Mouse (Mus musculus) forebrain, embryonic 16.5 days (tissue): ENCODE data around the gene Tle2. TPM values are rescaled to one million over a fixed set of nuclear protein-coding genes. Genes with fewer than 3 reads are reported as not detected.
A peak's percentile ranks its signal among the peaks of the same experiment; 100 is the strongest.

ENCODE experiments used
- ATAC-seq: fragments of 200-750 bp; cut with Nextera tagmentation; 2 replicates; pipeline ENCODE4 v1.8.0; 2017; ENCODE audit warnings: mild to moderate bottlenecking, moderate library complexity
- H3K27ac ChIP-seq: fragments of 300-500 bp; sonication (generic); 2 replicates; pipeline ENCODE4 v1.5.1; 2014; ENCODE audit warnings: low read length, control low read depth
- H3K27me3 ChIP-seq: fragments of 300-500 bp; sonication (generic); replicated peaks from 2 replicates; pipeline ENCODE4 v1.6.1; 2014; ENCODE audit warnings: low read length; ENCODE audit not compliant: control insufficient read depth, insufficient read depth
- H3K36me3 ChIP-seq: fragments of 300-500 bp; sonication (generic); 2 replicates; pipeline ENCODE4 v1.6.1; 2014; ENCODE audit not compliant: control insufficient read depth, insufficient read depth
- H3K4me1 ChIP-seq: fragments of 300-500 bp; sonication (generic); replicated peaks from 2 replicates; pipeline ENCODE4 v1.6.1; 2014; ENCODE audit warnings: low read length; ENCODE audit not compliant: control insufficient read depth, insufficient read depth
- H3K4me2 ChIP-seq: fragments of 300-500 bp; sonication (generic); 2 replicates; pipeline ENCODE4 v1.6.1; 2014; ENCODE audit warnings: mild to moderate bottlenecking, low read length, control low read depth
- H3K4me3 ChIP-seq: fragments of 300-500 bp; sonication (generic); replicated peaks from 2 replicates; pipeline ENCODE4 v1.5.1; 2014; ENCODE audit warnings: mild to moderate bottlenecking, low read length, control low read depth
- H3K9ac ChIP-seq: fragments of 300-500 bp; sonication (generic); replicated peaks from 2 replicates; pipeline ENCODE4 v1.6.1; 2014; ENCODE audit warnings: low read depth, low read length, control low read depth
- H3K9me3 ChIP-seq: fragments of 300-500 bp; sonication (generic); 2 replicates; pipeline ENCODE4 v1.6.1; 2016; ENCODE audit warnings: low read length; ENCODE audit not compliant: control insufficient read depth
- WGBS: fragments of 180-500 bp; shearing (Covaris S2); extraction: QIAGEN DNeasy Blood & Tissue Kit; methylation state at CpG from one replicate; pipeline ENCODE4 v1.1.7; 2014; 5-methylcytosine and 5-hydroxymethylcytosine counted together
- polyA plus RNA-seq: library from polyadenylated mRNA; unstranded; fragments of >200 nt; fragmentation: Nextera tagmentation; extraction: Ambion mirVana; gene quantifications from 2 replicates; pipeline ENCODE4 v1.2.1, GENCODE M21; 2015

Tle2 gene
- polyA plus RNA-seq, 1 experiment from 2014 or later, result 32.6 TPM

DNA sequence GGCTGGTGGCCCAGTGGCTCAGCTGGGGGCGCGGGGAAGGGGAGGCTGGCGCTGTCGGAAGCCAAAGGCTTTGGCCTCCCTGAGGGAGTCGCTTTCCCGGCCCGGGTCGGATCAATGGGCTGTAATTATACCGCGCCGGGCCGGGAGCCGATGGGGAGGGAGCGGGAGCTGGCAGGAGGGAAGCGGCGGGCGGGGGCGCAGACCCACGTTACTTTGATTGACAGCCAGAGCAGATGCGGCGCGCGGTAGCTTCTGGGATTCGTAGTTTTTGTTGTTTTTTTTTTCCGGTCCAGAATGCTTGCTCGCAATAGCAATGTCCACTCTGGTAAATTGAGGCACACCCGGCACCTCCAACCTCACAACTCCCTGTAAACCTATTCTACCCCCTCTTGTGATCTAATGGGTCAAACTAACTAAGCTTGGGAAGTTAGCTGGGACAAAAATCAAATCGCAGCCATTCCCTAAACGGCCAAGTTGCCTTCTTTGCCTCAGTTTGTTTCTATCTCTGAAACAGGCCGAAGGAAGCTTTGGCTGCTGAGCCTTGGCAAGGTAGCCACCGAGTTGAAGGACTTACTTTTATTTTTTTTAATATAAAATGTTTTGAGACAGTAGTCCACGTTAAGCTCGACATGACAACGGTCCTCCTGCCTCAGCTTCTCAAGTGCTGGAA is 3.4 kb upstream of the Tle2 start:
- peak overlapping the region; percentile 17; the same call in 1 of the 2 replicates for H3K9ac ChIP-seq
- peak overlapping the region; percentile 82 for H3K4me2 ChIP-seq
- H3K4me3 ChIP-seq, result peak overlapping the region; percentile 49
- WGBS, result under 1% methylated on average over 34 of the region's 34 CpGs
- ATAC-seq, result peak; percentile 64
- H3K27me3 ChIP-seq, result peaks cover 34% of the 10 kb centered on the region
- peaks cover 50% of the 10 kb centered on the region for H3K4me1 ChIP-seq
- H3K36me3 ChIP-seq, result 0 out of 2 replicates have a peak, but pooled peaks cover 3% of the 10 kb centered on the region
- H3K9me3 ChIP-seq, result no peaks in the 10 kb centered on the region
- H3K27ac ChIP-seq, result peak overlapping the region; percentile 82

DNA sequence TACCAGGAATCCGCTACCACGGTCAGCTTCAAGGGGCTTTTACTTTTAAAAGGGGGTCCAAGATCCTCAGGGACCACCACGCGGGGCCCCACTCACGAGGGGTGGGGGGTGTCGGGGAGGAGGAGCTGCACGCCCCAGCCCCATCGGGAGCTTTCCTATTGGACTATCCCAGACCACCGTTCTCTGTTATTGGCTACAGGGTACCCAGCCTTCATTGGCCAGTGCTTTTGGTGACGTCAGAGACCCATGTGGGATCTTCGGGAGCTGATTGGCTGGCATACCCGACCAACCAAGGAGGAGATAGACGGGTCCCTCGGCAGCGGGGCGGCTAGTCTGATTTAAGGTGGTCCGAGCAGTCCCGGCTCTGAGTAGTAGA is 2.9 kb upstream of the Tle2 start:
- peaks cover 50% of the 10 kb centered on the region for H3K4me1 ChIP-seq
- peaks cover 39% of the 10 kb centered on the region for H3K27me3 ChIP-seq
- H3K27ac ChIP-seq, result peak overlapping the region; percentile 82
- H3K4me3 ChIP-seq, result peak overlapping the region; percentile 49
- H3K9me3 ChIP-seq, result no peaks in the 10 kb centered on the region
- under 1% methylated on average over 18 of the region's 18 CpGs for WGBS
- no peak overlapping the region; the same call in 1 of the 2 replicates for H3K9ac ChIP-seq
- no peaks in the 10 kb centered on the region for H3K36me3 ChIP-seq
- H3K4me2 ChIP-seq, result peak overlapping the region; percentile 82
- ATAC-seq, result peak; percentile 95

DNA sequence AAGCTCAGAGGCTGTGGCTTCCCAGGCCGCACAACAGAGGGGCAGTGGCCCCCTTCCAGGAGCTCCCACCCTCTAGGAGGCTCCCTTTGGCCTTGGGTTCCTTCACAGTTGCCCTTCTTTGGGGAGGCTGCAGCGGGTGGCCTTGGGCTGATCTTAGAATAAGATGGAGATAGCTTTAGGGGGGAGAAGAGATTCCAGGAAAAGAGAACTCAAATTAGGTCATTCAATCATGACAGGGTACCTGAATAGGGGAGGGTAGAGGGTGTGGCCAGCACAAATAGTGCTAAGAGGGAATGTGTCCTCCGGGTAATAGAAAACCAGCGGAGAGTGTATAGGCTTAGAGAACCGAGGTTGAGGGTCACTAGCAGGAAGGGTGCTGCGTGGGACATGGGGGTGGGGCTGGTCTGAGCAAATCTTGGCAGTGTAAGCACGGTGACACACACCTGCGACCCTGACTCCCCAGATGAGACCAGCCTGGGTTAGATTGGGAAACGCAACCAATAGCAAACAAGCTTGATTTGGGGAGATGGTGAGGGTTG is 2.2 kb upstream of the Tle2 start:
- no peak for ATAC-seq
- Histone ChIP-seq H3K36me3 (no peaks in the 10 kb centered on the region), H3K27me3 (peaks cover 39% of the 10 kb centered on the region), H3K27ac (no peak overlapping the region), H3K9ac (no peak overlapping the region; the same call in 1 of the 2 replicates), H3K4me2 (peak overlapping the region; percentile 82), H3K4me3 (peak overlapping the region; percentile 19), H3K9me3 (no peaks in the 10 kb centered on the region), H3K4me1 (peaks cover 50% of the 10 kb centered on the region)
- WGBS, result 4% methylated on average over 9 of the region's 9 CpGs

DNA sequence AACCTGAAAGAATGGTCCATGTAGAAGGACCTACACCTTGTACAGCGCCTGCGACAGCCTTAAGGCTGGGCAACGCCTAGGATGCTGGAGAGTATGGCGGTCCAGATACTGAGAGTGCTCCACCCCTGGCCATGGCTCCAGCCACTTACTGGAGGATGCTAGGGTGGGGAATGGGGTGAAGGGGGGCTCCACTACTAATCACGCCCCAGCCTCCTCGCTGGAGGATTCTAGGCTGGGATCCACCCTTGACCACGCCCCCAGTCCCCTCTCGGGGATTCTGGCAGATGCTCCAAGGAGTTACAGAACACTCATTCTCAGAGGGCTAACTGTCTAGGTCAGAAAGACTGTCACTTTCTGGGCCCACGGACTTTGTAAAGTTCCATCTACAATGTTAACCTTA is 1.4 kb upstream of the Tle2 start:
- 10% methylated on average over 9 of the region's 9 CpGs for WGBS
- peaks cover 50% of the 10 kb centered on the region for H3K4me1 ChIP-seq
- no peak overlapping the region for H3K27ac ChIP-seq
- no peaks in the 10 kb centered on the region for H3K36me3 ChIP-seq
- peaks cover 35% of the 10 kb centered on the region for H3K27me3 ChIP-seq
- no peak overlapping the region for H3K9ac ChIP-seq
- no peak overlapping the region for H3K4me2 ChIP-seq
- no peak overlapping the region for H3K4me3 ChIP-seq
- no peaks in the 10 kb centered on the region for H3K9me3 ChIP-seq
- ATAC-seq, result no peak

DNA sequence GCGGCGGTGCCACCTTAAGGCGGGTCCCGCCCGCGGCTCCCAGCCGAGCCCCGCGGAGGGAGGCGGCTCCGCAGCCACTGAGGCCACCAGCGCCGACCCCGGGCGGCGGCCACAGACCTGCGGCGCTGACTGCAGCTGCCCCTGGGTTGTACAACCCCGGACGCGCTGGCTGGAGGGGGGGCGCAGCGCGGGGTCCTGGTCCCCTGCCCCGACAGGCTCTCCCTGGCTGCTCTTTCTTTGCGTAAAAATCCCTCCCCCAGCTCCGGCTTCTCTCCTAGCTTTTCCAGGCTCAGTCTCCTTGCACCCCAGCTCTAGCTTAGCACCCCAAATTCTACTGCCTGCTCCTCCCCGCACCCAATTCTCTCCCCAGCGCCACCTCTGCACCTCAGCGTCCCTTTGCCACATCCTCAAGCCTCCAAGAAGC is 859 bp downstream of the Tle2 start:
- no peaks in the 10 kb centered on the region for H3K36me3 ChIP-seq
- 0% methylated on average over 30 of the region's 30 CpGs for WGBS
- peak overlapping the region; percentile 71 for H3K9ac ChIP-seq
- peaks cover 35% of the 10 kb centered on the region for H3K27me3 ChIP-seq
- peak overlapping the region; percentile 71 for H3K4me3 ChIP-seq
- peaks cover 33% of the 10 kb centered on the region for H3K4me1 ChIP-seq
- H3K4me2 ChIP-seq, result peak overlapping the region; percentile 71
- no peaks in the 10 kb centered on the region for H3K9me3 ChIP-seq
- H3K27ac ChIP-seq, result no peak overlapping the region; the same call in 1 of the 2 replicates
- ATAC-seq, result no peak

DNA sequence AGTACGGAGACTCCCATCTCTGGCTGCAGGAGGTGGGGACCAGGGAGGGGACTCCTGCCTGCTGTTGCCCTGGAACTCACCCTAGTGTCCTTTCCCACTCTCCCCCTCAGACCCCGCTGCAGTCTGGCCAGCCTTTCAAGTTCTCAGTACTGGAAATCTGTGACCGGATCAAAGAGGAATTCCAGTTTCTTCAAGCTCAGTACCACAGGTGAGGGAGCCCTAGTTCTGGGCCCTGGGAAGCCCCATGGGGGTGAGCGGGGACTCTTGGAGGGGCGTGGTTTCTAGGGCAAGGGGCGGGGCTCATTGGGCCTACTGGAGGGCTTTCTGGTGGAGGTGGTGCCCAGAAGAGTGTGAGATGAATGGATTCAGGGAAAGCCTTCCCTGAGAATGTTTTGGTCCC is 1.3 kb downstream of the Tle2 start:
- peaks cover 40% of the 10 kb centered on the region for H3K27me3 ChIP-seq
- H3K4me3 ChIP-seq, result peak overlapping the region; percentile 71
- H3K36me3 ChIP-seq, result no peaks in the 10 kb centered on the region
- H3K4me1 ChIP-seq, result peaks cover 28% of the 10 kb centered on the region
- 5% methylated on average over 6 of the region's 6 CpGs for WGBS
- no peak for ATAC-seq
- H3K4me2 ChIP-seq, result peak overlapping the region; percentile 71
- peak overlapping the region; percentile 71 for H3K9ac ChIP-seq
- no peak overlapping the region; the same call in 1 of the 2 replicates for H3K27ac ChIP-seq
- no peaks in the 10 kb centered on the region for H3K9me3 ChIP-seq

DNA sequence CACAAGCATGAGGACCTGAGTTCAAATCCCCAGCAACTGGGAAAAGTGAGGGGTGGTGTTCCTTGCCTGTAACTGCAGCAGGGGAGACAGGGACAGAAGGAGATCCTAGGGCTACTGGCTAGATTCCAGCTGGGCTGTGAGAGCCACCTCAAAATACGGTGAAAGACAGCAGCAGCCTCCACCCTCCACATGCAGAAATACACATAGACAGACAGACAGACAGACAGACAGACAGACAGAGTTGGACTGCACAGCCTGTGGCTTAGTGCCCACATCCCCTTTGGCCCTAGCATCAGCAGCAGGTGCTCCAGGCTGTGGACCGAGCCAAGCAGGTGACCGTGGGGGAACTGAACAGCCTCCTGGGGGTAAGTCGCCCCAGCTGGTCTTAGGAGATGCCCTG is 5.6 kb downstream of the Tle2 start:
- no peak overlapping the region for H3K27ac ChIP-seq
- no peaks in the 10 kb centered on the region for H3K36me3 ChIP-seq
- peaks cover 7% of the 10 kb centered on the region for H3K4me1 ChIP-seq
- H3K27me3 ChIP-seq, result peaks cover 23% of the 10 kb centered on the region
- no peaks in the 10 kb centered on the region for H3K9me3 ChIP-seq
- H3K4me2 ChIP-seq, result no peak overlapping the region
- ATAC-seq, result no peak
- no peak overlapping the region; the same call in 1 of the 2 replicates for H3K9ac ChIP-seq
- H3K4me3 ChIP-seq, result no peak overlapping the region
- 66% methylated on average over 4 of the region's 4 CpGs for WGBS

DNA sequence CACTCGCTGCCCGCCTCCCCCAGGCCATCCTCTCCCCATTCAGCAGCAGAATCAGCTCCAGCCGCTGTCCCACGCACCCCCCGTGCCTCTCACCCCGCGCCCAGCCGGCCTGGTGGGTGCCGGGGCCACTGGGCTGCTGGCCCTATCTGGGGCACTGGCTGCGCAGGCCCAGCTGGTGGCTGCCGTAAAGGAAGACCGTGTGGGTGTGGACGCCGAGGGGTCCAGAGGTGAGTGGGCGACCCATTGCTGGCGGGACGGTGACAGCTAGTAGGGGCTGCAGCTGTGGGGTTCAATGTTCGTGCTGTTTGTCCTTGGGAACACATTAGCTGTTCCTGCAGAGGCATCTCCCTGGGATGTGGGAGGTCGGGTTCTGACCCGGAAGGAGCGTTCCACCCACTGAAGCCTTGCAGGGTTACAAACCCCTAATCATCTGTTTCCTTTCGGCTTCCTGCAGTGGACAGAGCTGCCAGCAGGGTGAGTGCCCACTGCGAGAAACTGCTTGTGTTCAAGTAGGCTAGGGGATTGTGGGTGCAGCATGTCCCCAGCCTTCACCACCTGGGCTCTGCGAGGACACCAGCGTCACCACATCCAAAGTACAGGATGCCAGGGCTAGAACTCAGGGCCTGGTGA is 6.2 kb downstream of the Tle2 start:
- peaks cover 23% of the 10 kb centered on the region for H3K27me3 ChIP-seq
- H3K4me2 ChIP-seq, result no peak overlapping the region
- no peak for ATAC-seq
- no peaks in the 10 kb centered on the region for H3K9me3 ChIP-seq
- peaks cover 4% of the 10 kb centered on the region for H3K4me1 ChIP-seq
- no peak overlapping the region; the same call in 1 of the 2 replicates for H3K9ac ChIP-seq
- 64% methylated on average over 25 of the region's 25 CpGs for WGBS
- H3K4me3 ChIP-seq, result no peak overlapping the region
- H3K27ac ChIP-seq, result no peak overlapping the region
- H3K36me3 ChIP-seq, result no peaks in the 10 kb centered on the region

DNA sequence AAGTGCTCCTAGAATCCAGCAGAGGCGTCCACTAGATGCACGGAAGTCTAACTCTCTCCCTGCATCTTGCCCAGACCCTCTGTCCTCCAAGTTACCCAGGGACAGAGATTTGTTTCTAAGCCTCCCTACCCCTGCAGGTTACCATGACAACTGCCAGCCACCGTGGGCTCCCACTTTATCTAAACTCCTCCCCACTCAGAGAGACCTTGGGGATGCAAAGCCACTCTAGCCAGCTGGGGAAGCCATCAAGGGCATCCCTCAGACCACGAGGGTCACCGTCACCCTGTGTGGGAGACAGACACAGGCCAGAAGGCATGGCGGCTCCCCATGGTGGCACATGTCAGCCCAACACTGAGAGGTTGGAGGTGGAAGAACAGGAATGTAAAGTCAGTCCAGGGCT is 9.0 kb downstream of the Tle2 start:
- no peak overlapping the region for H3K4me3 ChIP-seq
- no peaks in the 10 kb centered on the region for H3K9me3 ChIP-seq
- H3K27ac ChIP-seq, result no peak overlapping the region
- H3K9ac ChIP-seq, result no peak overlapping the region
- 44% methylated on average over 6 of the region's 6 CpGs for WGBS
- no peaks in the 10 kb centered on the region for H3K4me1 ChIP-seq
- peaks cover 16% of the 10 kb centered on the region for H3K27me3 ChIP-seq
- H3K36me3 ChIP-seq, result no peaks in the 10 kb centered on the region
- H3K4me2 ChIP-seq, result no peak overlapping the region
- ATAC-seq, result no peak
